Mouse (Mus musculus) CD8-positive naive resting alpha-beta T cell, adult 2 months (primary cell): ENCODE data around the gene Ttll5.

Source experiments
- DNase-seq, 2 experiments: peaks; one replicate each; pipeline ENCODE4 v3.0.0; 2022; ENCODE audit warnings: low read depth in 2 of 2, low spot score in 2 of 2

Ttll5 gene

GRCm38 (mm10) chr12:85964436-85964835 lies 140.0 kb downstream of the Ttll5 start:
- DNase-seq = no peak

DNA sequence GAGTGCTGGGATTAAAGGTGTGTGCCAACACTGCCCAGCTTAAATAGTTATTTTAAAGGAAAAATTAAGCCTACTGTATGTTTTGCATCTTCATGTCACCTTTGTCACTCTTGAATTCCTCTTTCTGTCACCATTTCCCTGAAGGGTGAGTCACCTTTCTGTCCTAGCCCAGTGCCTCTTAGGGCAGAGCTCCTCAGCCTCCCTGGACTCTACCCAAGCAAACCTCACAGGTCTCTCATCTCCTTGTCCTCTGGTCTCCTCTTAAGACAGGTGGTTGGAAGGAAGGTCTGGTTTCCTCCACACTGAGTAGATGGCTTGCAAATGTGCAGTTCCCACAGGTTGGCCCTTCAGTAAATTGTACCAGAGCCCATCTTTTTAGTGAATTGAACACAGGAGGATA lies 143.4 kb downstream of the Ttll5 start:
- DNase-seq = no peak

GRCm38 (mm10) chr12:85968409-85968808 lies 143.9 kb downstream of the Ttll5 start:
- no peak for DNase-seq

- peak; percentile 44 to 53 for DNase-seq
Observed at GRCm38 (mm10) chr12:85969571-85969970, 145.1 kb downstream of the Ttll5 start.

DNA sequence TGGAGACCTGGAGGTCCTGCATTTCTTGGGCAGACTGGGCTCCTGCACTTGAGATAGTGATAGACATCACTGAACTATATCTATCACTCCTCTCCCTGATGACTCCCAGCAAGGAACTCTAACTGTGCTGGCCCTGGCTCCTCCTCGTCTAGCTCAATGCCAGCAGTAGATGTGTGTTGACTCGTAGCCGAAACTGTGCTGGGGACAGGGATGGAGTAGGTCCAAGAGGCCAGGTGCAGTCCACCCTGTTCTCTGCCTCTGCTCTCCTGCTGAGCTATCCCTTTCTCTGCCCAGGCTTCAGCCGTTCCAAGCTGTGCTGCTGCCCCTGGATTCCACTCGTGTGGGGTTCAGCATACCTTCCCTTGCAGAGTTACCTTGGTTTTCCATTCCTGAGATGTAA lies 145.7 kb downstream of the Ttll5 start:
- no peak for DNase-seq

- no peak for DNase-seq
Observed at GRCm38 (mm10) chr12:85970803-85971202, 146.3 kb downstream of the Ttll5 start.

DNA sequence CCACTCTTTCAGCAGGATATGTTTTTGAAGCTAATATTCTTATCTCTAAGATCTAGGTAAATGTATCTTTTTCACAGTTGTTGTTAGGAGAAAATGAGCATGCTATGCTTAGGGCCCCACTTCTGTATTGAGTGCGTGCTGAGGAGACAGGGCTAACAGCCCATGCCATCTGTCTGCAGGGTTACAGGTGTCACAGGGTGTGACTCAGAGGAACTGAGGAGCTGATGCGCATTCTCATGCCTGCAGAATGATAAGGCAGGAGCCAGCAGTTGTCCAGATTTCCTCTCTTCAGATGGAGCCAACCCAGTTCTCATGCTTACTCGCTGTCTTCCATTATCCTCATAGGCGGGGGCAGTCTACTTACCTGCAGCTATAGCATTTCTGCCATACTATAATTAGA lies 147.2 kb downstream of the Ttll5 start:
- no peak for DNase-seq

DNA sequence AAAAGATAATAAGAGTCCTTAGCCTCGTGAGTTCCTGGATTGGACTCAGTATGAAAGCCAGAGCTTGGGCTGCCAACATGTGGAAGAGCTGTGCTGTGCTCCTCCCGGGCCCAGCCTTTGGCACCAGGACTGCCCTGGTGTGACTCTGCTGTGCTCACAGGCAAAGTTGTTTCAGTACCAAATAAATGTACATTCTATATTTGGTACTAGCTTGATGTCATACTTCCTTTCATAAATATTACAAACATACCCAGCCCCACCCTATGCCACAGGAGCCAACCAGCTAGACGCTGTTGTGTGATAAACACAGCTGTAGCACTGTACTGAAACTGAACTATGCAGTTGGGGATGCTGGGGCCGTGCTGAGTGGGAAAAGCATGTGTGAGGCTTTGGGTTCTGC lies 149.1 kb downstream of the Ttll5 start:
- DNase-seq = no peak

- no peak for DNase-seq
Observed at GRCm38 (mm10) chr12:85974030-85974429, 149.6 kb downstream of the Ttll5 start.

- no peak for DNase-seq
Observed at GRCm38 (mm10) chr12:85979996-85980395, 155.5 kb downstream of the Ttll5 start.

DNA sequence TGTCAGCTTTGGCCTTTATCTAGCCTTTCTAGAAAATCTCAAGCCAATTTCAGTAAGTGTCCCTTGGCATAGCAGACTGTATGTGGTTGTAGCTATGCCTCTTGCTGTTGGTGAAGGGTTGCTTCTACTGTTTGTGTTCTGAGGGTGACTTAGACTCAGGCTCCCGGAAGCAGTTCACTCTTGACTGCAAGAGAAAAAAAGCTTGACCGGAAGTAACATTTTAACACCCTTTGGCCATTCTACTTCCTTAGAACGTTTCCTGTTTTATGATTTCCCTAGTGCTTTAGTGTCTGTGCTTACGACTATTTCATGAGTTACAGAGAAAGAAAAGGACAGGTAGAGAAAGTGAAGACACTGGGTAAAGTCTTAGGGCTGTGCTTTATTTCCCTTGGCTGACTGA lies 161.1 kb downstream of the Ttll5 start:
- DNase-seq = no peak

DNA sequence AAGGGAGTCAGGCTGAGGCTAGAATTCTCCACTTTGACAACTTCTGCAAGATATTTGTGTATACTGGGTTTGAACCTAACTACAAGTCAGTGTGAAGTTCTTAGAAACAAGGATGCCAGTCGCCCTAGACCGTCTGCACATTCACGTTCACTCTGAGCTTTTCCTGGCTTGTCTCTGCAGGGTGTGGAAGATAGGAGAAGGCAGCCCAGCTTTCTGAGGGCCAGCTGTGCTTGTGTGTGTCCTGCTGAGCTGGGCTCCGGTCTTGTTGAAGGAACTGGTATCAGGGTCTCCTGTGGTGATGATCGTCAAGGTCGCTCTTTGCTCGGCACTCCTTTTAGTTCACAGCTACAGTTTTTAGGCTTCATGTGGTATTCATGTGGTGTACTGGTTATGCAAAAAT lies 161.6 kb downstream of the Ttll5 start:
- DNase-seq = no peak

DNA sequence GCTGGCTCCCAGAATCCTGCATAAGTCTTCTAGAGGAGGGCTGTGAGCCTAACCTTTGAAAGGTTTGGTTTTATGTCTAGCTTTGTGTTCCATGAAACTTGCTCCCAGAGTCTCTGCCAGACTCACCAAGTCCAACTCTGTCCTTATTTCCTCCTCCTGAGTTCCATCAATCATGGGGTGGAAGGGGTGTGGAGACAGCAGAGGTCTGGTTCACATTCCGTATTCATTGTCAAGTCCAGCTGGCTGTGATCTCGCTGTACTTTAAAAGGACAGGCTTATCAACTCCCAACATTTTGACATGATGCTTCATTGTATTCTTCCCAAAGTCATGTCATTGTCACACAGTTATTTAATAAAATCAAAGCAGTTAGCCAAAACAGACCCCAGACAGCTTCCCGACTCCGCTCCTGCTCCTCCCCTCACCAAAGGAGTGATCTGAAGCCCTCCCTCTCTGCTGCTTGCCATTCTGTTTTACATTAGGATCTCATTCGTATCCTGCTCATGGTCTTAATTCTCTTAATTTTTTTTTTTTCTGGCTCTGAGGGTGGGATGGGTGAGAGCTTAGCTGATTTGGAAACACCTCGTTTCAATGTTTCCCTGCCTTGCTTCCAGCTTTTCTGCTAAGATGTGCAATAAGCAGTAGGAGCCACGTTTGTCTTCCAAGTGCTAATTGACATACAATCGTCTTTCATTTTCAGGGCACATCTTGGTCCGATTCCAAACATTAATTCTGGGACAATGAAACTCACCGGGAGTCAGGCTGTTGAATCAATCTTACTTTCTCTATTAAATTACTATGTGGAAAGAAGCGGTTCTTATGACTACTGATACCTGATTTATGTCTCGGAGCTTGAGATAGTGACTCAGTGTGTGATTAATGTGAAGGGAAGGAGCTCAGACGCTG lies 162.3 kb downstream of the Ttll5 start:
- DNase-seq = no peak

DNA sequence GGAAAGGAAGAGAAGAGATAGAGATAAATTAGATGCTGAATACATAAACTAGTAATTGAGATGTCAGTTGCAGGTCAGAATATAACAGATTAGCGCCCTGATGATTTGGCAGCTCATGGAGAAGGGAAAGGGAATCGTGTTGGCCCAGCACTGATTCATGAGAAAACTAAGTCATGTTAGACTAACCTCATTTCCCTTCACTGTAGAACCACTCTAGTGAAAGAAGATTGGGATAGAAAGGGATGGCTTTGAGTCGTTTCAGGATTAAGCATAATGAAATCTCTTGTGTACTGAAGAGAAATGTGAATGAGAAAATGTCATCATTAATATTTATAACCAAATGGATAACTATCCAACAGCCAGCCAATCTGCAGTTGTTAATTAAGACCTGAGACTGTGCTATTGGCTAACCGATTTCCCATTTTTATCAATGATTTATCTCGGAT lies 163.0 kb downstream of the Ttll5 start:
- no peak for DNase-seq

DNA sequence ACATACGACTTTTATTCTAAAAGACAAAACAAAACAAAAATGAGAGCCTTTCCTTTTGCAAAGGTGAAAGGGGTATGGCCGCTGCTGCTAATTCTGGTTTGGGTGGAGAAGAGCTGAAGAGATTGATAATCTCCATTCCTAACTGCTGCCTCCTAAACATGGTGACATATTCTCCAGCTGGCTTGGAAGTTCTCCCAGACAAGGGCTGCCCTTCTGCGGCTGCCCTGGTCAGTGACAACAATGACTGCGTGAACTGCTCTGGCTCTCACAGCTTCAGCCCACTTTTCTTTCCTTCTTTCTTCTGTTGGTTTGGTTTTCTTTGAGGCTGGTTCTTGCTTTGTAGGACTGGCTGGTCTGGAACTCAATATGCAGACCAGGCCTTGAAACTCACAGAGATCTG lies 163.7 kb downstream of the Ttll5 start:
- DNase-seq = no peak

GRCm38 (mm10) chr12:85988818-85989377 lies 164.4 kb downstream of the Ttll5 start:
- no peak for DNase-seq

DNA sequence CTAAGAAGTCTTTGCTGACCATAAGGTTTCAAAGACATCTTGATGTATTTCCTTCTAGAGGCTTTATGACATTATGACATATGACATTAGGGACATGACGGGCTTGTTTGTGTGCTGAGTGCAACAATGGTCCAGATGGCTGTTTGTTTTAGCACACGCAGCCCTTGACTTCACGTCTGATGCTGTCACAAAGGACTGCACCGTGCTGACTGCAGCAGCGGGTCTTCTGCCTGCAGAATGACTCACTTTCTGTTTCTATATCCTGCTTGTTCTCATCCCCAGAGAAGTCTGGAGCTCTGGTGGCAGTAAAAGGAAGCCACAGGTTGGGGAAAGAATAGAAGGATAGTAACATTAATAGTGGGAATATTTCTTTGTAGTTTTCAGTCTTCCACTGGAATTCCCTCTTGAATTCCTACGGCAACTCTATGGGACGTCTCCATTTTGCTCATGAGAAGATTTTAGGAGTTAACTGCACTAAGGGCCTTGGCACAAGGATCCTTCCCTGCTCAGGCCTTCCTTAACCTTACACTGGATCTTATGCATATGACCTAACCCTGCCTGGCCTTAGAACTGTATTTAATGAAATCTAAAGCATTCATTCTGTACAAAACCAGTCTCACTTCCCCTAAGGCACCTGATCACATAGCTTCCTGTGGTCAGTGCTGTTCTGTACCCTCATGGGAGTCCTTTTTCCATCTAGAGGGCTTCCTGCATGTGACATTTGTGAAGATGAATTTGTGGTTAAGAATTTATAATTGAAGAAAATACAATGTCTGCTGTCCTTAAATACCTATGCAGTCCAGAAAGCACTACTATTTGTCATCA lies 167.8 kb downstream of the Ttll5 start:
- no peak for DNase-seq

- no peak for DNase-seq
Observed at GRCm38 (mm10) chr12:85992838-85993234, 168.4 kb downstream of the Ttll5 start.

- no peak for DNase-seq
Observed at GRCm38 (mm10) chr12:85993790-85994360, 169.4 kb downstream of the Ttll5 start.

DNA sequence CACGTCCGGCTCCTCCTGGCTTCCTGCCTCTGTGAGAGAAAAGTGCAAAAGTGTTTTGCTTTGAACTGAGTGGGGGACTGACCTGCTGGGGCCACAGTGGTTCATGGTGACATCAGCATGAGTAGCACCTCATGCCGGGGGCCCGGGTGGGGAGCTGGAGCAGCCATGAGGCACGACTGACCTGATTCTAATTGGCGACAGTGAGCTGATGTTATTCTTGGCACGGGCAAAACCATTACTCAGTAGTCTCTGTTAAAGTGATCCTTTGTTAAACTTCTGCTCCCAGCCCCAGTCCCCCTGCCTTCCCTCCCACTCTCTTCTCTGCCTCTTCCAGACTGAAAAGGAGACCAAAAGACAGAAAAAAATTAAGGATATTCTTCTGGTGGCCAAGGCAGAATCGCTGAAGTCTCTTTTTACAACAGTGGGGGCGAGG lies 176.2 kb downstream of the Ttll5 start:
- DNase-seq = no peak

DNA sequence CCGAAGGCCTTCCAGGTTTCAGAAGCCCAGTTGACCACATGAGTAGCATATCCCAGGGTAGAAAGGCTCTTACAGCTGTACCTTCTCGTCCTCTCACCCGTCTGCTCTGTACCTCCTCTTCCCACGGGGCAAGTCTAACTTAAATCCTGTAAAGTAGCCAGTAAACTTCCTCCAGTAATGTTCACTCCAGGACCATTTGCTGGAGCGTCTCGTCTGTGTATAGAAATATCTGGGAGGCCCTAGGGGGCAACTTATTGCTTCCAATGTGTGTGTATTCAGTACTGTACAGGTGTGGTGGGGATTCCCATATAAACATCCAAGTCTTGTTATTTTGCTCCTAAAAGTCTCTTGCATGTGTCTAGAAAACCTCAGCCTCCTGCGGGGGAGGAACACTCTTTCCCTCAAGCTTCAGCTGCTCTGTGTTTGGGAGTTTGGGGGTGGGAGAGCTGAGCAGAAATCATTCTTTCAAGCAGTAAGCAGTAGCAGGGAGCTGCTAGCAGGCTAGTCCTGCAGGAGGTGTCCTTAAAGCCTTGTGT lies 176.7 kb downstream of the Ttll5 start:
- no peak for DNase-seq
